Mouse (Mus musculus): Measurements from ENCODE around the gene Gm44790. TPM values are rescaled to one million over a fixed set of nuclear protein-coding genes. Genes with fewer than 3 reads are reported as not detected.

The Gm44790 gene
- polyA plus RNA-seq, 1 experiment from 2014 or later, result not detected

DNA sequence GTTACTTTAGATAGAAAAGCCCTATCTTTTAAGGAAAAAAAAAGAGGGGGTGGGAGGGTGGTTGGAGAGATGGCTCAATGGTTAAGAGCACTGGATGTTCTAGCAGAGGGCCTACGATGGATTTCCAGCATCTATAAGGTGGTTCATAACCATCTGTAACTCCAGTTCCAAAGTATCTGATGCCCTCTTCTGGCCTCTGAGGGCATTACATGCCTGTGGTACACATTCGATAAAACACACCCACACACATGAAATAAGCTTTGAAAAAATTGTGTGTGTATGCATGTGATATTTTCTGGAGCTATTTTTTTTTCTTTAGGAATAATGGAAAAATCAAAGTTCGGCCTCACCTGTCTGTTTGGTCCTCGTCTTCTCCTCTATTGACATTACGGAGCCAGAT lies 35.1 kb upstream of the Gm44790 start:
- Histone ChIP-seq H3K9ac (ENCODE audit: low read length) (no peak overlapping the region), H3K4me3 (ENCODE audit: low read depth, low read length) (no peak overlapping the region), H3K9me3 (ENCODE audit: control insufficient read depth, low read length) (no peaks in the 10 kb centered on the region), H3K4me1 (ENCODE audit: control insufficient read depth, insufficient read depth, low read length) (peaks cover 12% of the 10 kb centered on the region), H3K4me2 (no peak overlapping the region), H3K27me3 (ENCODE audit: control insufficient read depth, insufficient read depth, low read length) (no peaks in the 10 kb centered on the region), H3K27ac (ENCODE audit: low read depth, low read length) (no peak overlapping the region), H3K36me3 (ENCODE audit: control insufficient read depth, insufficient read depth, low read length) (peaks cover 37% of the 10 kb centered on the region)
- ATAC-seq (ENCODE audit: low FRiP score) (no peak), DNase-seq (ENCODE audit: low spot score, missing footprints) (no peak)
- WGBS, result 90% methylated on average over 5 of the region's 5 CpGs

DNA sequence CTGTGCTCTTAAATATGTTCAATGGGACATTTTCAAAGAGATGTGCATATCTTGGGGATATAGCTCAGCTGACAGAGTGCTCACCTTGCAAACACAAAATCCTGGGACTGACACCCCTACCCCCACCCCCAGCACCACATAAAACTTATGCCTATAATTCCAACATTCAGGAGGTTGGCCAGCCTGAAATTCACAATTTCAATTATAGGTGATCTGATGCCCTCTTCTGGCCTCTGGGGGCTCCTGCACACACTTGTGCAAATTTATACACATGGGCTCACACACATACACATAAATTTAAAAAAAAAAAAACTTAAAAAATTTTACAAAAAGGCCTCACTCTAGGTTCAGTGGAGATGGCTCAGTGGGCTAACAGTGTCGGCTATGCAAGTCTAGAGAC lies 33.3 kb upstream of the Gm44790 start:
- 100% methylated on average over 1 of the region's 1 CpGs for WGBS
- peaks cover 16% of the 10 kb centered on the region for H3K4me1 ChIP-seq (ENCODE audit: control insufficient read depth, insufficient read depth, low read length)
- H3K27me3 ChIP-seq (ENCODE audit: control insufficient read depth, insufficient read depth, low read length), result no peaks in the 10 kb centered on the region
- H3K9ac ChIP-seq (ENCODE audit: low read length), result no peak overlapping the region
- no peak overlapping the region for H3K4me2 ChIP-seq
- H3K36me3 ChIP-seq (ENCODE audit: control insufficient read depth, insufficient read depth, low read length), result peaks cover 29% of the 10 kb centered on the region
- no peak overlapping the region for H3K4me3 ChIP-seq (ENCODE audit: low read depth, low read length)
- ATAC-seq (ENCODE audit: low FRiP score) (no peak), DNase-seq (ENCODE audit: low spot score, missing footprints) (no peak)
- no peaks in the 10 kb centered on the region for H3K9me3 ChIP-seq (ENCODE audit: control insufficient read depth, low read length)
- no peak overlapping the region for H3K27ac ChIP-seq (ENCODE audit: low read depth, low read length)

- Histone ChIP-seq H3K9me3 (ENCODE audit: control insufficient read depth, low read length) (no peaks in the 10 kb centered on the region), H3K4me1 (ENCODE audit: control insufficient read depth, insufficient read depth, low read length) (peaks cover 16% of the 10 kb centered on the region), H3K27me3 (ENCODE audit: control insufficient read depth, insufficient read depth, low read length) (no peaks in the 10 kb centered on the region), H3K4me2 (no peak overlapping the region), H3K36me3 (ENCODE audit: control insufficient read depth, insufficient read depth, low read length) (peaks cover 27% of the 10 kb centered on the region), H3K9ac (ENCODE audit: low read length) (no peak overlapping the region), H3K4me3 (ENCODE audit: low read depth, low read length) (no peak overlapping the region), H3K27ac (ENCODE audit: low read depth, low read length) (no peak overlapping the region)
- DNase-seq (ENCODE audit: low spot score, missing footprints) (no peak), ATAC-seq (ENCODE audit: low FRiP score) (no peak)
- WGBS, result 93% methylated on average over 17 of the region's 17 CpGs
These were observed 32.3 kb upstream of the Gm44790 start for GRCm38 (mm10) chr6:86394078-86394720.

DNA sequence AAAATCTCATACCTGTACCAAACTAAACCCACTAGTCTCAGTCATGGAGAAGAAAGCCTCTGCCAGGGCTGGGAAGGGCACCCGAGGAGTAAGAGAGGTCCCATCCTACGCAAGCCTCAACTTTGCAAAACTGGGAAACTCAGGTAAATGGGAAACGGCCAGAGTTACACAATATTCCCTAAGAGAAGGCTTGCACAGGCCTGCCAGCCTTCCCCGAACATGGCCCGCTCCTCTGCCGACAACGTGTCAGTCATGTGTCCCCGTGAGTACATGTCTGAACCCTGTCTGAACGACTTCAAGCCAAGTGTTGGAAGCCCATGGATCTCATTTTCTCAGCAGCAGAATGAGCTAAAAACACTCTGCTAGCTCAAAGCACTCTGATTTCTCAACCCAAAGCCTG lies 31.4 kb upstream of the Gm44790 start:
- 91% methylated on average over 9 of the region's 9 CpGs for WGBS
- no peaks in the 10 kb centered on the region for H3K9me3 ChIP-seq (ENCODE audit: control insufficient read depth, low read length)
- H3K36me3 ChIP-seq (ENCODE audit: control insufficient read depth, insufficient read depth, low read length), result peaks cover 27% of the 10 kb centered on the region
- H3K4me1 ChIP-seq (ENCODE audit: control insufficient read depth, insufficient read depth, low read length), result peaks cover 16% of the 10 kb centered on the region
- no peak for ATAC-seq (ENCODE audit: low FRiP score)
- no peak for DNase-seq (ENCODE audit: low spot score, missing footprints)
- H3K9ac ChIP-seq (ENCODE audit: low read length), result peak overlapping the region; percentile 90; the same call in 1 of the 2 replicates
- no peak overlapping the region for H3K27ac ChIP-seq (ENCODE audit: low read depth, low read length)
- H3K4me3 ChIP-seq (ENCODE audit: low read depth, low read length), result peak overlapping the region; percentile 90; the same call in 1 of the 2 replicates
- H3K27me3 ChIP-seq (ENCODE audit: control insufficient read depth, insufficient read depth, low read length), result no peaks in the 10 kb centered on the region
- peak overlapping the region; percentile 71; the same call in 1 of the 2 replicates for H3K4me2 ChIP-seq

DNA sequence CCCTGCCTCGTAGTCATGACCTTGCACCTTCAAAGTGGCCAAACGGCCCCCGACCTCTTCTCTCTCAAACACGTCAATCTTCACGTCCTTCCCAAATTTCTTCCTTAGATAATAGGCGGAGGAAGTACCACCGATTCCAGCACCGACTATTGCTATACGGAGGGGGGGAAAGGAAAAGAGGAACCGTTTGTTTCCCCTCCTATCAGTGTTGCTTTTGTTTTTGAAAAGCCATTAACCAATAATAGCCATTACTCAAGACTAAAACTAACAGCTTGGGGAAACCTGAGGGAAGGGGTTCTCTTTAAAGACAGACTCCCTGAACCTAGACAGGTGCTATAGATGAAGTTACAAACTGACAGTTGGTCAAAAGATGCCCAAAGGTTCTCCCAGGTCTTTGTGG lies 30.5 kb upstream of the Gm44790 start:
- ATAC-seq (ENCODE audit: low FRiP score) (no peak), DNase-seq (ENCODE audit: low spot score, missing footprints) (peak; percentile 87)
- Histone ChIP-seq H3K27ac (ENCODE audit: low read depth, low read length) (no peak overlapping the region), H3K9me3 (ENCODE audit: control insufficient read depth, low read length) (no peaks in the 10 kb centered on the region), H3K4me1 (ENCODE audit: control insufficient read depth, insufficient read depth, low read length) (peaks cover 19% of the 10 kb centered on the region), H3K4me2 (peak overlapping the region; percentile 71), H3K4me3 (ENCODE audit: low read depth, low read length) (peak overlapping the region; percentile 90), H3K36me3 (ENCODE audit: control insufficient read depth, insufficient read depth, low read length) (peaks cover 19% of the 10 kb centered on the region), H3K9ac (ENCODE audit: low read length) (peak overlapping the region; percentile 90), H3K27me3 (ENCODE audit: control insufficient read depth, insufficient read depth, low read length) (no peaks in the 10 kb centered on the region)
- 38% methylated on average over 10 of the region's 10 CpGs for WGBS

DNA sequence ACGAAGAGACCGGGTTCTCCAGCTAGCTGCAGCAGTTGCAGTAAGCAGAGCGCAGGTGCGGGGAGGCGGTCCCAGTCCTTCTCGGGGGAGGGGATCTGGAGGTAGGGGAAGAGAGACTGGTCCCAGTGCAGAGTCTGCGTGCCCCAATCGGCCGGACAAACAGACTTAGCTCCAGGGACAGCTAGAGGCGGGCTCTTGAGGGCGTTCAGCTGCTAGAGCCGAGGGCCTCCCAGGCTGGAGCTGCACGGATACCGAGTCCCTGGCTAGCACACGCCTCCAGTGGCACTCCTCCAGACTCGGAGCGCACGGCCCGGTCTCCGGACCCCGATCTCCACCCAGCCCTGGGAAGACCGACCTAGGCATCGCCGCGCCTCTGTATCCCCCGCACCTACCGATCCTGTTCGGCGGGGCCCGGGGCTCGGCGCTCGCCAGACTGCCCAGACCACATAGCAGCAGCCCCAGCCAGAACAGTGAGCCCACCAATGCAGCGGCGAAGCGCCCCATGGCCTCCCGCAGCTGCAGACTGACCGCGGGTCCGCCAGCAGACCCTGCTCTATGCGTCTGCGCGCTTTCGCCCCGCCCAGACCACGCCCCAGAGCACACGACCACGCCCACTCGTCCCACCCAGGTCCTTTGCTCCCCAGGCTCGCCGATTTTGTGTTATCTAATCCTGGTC lies 29.7 kb upstream of the Gm44790 start, which contains the start of gene Pcyox1:
TSS of gene Pcyox1 (minus strand) at position 574 of the 676 bp plus-strand sequence.
- H3K27ac ChIP-seq (ENCODE audit: low read depth, low read length), result peak within 1 kb of the TSS; percentile 87
- ATAC-seq (ENCODE audit: low FRiP score), result peak; percentile 96
- peak; percentile 100 for DNase-seq (ENCODE audit: low spot score, missing footprints)

GRCm38 (mm10) chr6:86397257-86397980 lies 29.0 kb upstream of the Gm44790 start:
- WGBS, result 6% methylated on average over 14 of the region's 14 CpGs
- H3K9me3 ChIP-seq (ENCODE audit: control insufficient read depth, low read length), result no peaks in the 10 kb centered on the region
- peaks cover 20% of the 10 kb centered on the region for H3K4me1 ChIP-seq (ENCODE audit: control insufficient read depth, insufficient read depth, low read length)
- peak overlapping the region; percentile 90; the same call in 1 of the 2 replicates for H3K9ac ChIP-seq (ENCODE audit: low read length)
- no peaks in the 10 kb centered on the region for H3K27me3 ChIP-seq (ENCODE audit: control insufficient read depth, insufficient read depth, low read length)
- peaks cover 5% of the 10 kb centered on the region; the same call in 1 of the 2 replicates for H3K36me3 ChIP-seq (ENCODE audit: control insufficient read depth, insufficient read depth, low read length)
- no peak for ATAC-seq (ENCODE audit: low FRiP score)
- peak overlapping the region; percentile 90 for H3K4me3 ChIP-seq (ENCODE audit: low read depth, low read length)
- peak overlapping the region; percentile 71 for H3K4me2 ChIP-seq
- no peak overlapping the region; the same call in 1 of the 2 replicates for H3K27ac ChIP-seq (ENCODE audit: low read depth, low read length)
- DNase-seq (ENCODE audit: low spot score, missing footprints), result no peak

More for the DNA sequence above, 29.7 kb upstream of the Gm44790 start, which contains the start of gene Pcyox1:
- Histone ChIP-seq H3K4me2 (peak within 1 kb of the TSS; percentile 71), H3K9ac (ENCODE audit: low read length) (peak within 1 kb of the TSS; percentile 90), H3K36me3 (ENCODE audit: control insufficient read depth, insufficient read depth, low read length) (peaks cover 12% of the 10 kb centered on the region), H3K9me3 (ENCODE audit: control insufficient read depth, low read length) (no peaks in the 10 kb centered on the region), H3K4me3 (ENCODE audit: low read depth, low read length) (peak within 1 kb of the TSS; percentile 90), H3K27me3 (ENCODE audit: control insufficient read depth, insufficient read depth, low read length) (no peaks in the 10 kb centered on the region), H3K4me1 (ENCODE audit: control insufficient read depth, insufficient read depth, low read length) (peaks cover 20% of the 10 kb centered on the region)
- WGBS, result under 1% methylated on average over 50 of the region's 51 CpGs

DNA sequence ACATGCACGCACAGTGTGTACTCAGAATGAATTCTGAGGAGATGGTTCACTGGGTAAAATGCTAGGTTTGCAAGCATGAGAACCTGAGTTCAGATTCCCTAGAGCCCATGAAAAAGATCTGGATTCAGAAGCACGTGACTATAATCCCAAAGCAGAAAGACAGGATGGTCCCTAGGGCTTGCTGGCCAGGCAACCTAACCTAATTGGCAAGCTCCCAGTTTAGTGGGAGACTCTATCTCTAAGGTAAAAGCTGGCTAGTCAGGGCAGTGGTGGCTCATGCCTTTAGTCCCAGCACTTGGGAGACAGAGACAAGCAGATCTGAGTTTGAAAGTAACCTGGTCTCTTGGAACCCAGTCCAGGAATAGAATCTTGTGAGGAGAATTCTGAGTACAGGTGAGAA lies 27.5 kb upstream of the Gm44790 start:
- Histone ChIP-seq H3K27me3 (ENCODE audit: control insufficient read depth, insufficient read depth, low read length) (no peaks in the 10 kb centered on the region), H3K36me3 (ENCODE audit: control insufficient read depth, insufficient read depth, low read length) (no peaks in the 10 kb centered on the region; the same call in 1 of the 2 replicates), H3K4me2 (no peak overlapping the region), H3K27ac (ENCODE audit: low read depth, low read length) (no peak overlapping the region), H3K9ac (ENCODE audit: low read length) (no peak overlapping the region), H3K4me1 (ENCODE audit: control insufficient read depth, insufficient read depth, low read length) (peaks cover 20% of the 10 kb centered on the region), H3K9me3 (ENCODE audit: control insufficient read depth, low read length) (no peaks in the 10 kb centered on the region), H3K4me3 (ENCODE audit: low read depth, low read length) (no peak overlapping the region)
- ATAC-seq (ENCODE audit: low FRiP score) (no peak), DNase-seq (ENCODE audit: low spot score, missing footprints) (no peak)
- WGBS, result 75% methylated on average over 2 of the region's 2 CpGs
